Mouse (Mus musculus) cerebellum, postnatal 36 days (tissue): Measurements from ENCODE around the gene Lrrc8a.

ENCODE experiments used
- DNase-seq, 2 experiments: peaks; one replicate each; pipeline ENCODE4 v3.0.0; 2021 to 2022; ENCODE audit warnings: mixed read lengths in 2 of 2

The Lrrc8a gene

DNA sequence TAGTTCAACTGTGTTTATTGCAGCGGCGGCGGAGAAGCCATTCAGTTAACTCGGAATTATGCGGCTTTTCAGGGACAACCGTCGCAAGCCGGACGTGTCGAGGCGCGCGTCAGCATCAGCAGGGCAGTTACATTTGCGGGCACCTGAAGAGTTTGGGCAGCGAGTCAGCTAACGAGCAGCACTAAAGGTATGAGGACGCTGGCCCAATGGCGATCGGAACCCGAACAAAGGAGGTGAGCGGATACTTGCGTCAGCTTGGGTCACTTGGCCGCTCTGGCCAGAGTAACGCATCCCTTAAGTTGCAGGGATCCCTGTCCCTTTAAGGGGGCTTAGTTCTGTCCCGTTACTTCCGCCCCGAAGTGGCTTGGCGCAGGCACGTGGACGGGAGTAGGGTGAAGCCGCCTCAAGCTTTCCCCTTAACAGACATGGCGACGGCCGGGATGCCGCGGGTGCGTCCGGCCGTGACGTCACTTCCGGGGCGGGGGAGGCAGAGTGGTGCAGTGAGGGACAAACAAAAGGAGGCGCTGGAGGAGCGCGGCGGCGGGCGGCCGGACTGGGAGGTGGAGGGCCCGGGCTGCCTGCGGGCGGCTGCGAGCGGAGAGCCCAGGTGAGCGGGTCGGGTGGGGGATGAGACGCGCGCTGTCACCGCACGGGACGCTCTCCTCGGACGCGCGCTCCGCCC lies at the start of gene Lrrc8a:
Gene Lrrc8a, plus strand, starts transcription at position 517 of the 682 bp plus-strand sequence.
- DNase-seq, result peak; percentile 99 to 100

DNA sequence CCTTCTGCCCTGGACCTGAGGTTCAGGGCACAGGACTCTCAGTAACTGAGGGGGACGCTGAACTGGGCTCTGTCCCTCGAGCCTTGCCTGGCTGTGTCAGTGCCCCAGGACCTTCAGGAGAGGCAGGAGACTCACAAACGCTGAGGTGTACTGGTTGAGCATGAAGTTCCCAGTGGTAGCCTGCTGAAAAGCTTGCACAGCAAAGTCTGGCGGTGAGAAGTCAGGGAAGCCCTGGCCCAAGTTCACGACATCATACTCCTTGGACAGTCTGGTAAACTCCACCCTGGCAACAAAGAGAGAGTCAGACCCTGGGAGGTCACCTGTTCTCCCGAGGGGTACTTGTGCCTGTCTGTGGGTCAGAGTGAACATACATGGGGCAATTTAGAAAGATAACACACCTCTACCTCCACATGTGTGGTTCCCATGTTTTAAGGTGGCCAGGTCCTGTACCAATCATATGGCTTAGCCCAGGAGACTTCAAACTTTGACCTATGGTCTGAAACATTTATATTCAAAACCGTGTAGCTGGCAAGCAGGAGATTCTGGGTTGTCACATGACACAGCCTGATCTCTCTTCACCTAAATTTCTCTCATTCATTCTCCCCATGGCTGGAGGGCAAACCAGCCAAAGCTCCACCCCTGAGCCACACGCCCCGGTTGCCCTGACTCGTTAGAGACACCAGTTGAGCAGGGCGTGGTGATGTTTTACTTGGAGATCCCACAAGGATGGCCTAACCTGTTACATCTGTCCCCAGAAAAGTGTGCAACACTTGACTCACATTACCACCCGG lies 45.5 kb upstream of the Lrrc8a start:
- no peak for DNase-seq

DNA sequence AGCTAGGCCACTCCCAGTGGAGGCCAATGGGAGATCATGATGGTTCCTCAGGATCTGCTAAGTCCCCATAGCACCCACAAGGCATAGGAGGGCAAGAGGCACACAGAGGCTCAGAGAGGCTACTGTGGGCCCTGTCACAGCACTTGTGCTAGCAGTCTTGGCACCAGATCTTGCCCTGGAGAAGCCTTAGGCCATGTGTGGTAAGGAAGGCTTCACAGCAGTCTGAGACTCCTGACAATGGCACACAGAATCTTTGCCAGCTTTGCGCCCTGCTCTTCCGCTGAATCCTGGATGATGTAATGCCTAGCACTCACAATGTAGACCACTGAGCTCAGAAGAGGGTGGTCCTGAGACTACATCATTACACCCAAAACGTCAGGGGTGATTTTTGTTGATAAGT lies 42.9 kb upstream of the Lrrc8a start:
- DNase-seq, result no peak

DNA sequence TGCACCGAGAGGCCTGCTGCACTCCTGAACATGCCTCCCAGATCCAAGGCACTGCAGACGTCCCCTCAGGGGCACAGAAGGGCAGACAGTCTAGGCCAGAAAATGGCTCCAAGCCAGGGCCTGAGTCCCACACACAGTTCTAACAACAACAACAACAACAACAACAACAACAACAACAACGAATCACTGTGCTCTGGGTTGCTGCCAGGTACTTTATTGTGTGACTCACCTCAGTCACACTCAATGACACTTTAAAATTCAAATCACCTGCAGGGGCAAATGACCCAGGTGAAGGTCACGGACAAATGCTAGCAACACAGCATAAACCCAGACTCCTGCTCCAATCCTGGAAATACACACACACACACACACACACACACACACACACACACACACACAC lies 39.5 kb upstream of the Lrrc8a start:
- DNase-seq, result no peak

DNA sequence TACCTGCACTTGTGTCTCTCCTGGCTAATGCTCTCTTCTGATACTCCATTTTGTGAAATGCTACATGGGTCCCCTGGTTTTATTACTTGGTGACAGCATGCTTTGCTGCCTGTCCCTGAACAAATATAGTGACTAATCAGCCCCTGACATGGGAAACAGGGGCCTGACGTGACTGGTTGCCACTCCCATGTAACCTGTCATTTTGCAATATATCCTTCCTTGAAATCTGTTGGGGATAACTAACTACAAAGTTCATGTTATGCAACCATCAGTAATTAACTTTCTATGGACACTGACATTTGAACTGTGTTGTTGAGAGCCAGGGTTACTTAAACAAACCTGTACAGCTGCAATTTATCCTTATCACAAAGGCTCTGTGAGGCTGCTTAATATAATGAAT lies 37.5 kb upstream of the Lrrc8a start:
- DNase-seq, result no peak

DNA sequence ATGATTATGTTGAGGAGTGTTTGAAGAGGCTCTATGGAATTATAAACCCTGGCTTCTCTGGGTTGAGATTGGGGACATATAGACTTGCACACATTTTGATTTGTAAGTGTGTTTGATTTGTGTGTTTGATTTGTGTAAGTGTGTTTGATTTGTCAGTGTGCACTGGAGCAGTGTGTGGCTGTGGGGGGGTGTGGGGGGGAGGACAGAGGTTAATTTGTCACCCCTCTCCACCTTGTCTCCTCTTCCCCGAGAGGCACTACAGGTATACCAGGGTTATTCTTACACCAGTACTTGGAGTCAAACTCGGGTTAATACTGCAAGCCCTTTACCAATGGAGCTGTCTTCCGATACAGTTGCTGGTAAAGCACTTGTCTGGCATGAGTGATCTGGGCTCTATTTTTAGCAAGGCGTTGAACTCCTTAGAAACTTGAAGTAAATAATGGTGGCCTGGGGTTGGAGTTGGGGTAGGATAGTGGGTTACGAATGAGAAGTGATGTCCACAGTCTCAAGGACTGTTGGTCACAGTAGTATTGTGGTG lies 37.1 kb upstream of the Lrrc8a start:
- DNase-seq, result no peak

DNA sequence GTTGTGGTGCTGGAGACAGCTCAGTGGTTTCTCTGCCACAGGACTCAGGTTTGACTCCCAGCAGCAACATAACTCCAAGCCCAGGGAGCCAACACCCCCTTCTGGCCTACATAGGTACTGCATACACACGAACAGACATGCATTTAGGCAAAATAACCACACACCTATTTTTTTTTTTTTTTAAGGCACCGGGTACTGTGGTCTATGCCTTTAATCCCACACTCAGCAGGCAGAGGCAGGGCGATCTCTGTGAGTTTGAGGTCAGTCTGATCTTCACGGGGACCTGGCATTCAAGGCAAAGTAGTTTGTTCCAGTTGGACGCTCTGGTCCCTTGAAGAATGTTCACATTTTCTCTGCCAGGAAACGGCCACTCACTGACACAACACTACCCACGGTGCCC lies 34.1 kb upstream of the Lrrc8a start:
- DNase-seq, result peak; percentile 24

DNA sequence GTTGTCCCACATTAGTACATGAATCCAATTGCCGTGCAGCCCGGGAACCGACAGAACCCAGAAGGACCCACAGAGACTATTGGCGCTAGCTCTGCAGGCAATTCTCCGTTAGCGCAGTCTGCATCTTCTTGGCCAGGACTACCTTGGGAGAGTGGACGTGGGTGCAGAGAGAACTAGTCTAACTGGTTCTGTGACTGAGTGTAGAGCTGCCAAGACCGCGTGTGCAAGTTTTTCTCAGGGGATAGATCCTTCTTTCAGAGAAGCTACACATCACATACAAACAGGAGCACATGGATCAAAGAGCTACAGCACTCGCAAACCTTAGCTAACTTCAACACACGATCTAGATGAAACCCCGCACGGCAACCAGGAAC lies 32.3 kb upstream of the Lrrc8a start:
- peak in 1 of 2 experiments; percentile 32 for DNase-seq

DNA sequence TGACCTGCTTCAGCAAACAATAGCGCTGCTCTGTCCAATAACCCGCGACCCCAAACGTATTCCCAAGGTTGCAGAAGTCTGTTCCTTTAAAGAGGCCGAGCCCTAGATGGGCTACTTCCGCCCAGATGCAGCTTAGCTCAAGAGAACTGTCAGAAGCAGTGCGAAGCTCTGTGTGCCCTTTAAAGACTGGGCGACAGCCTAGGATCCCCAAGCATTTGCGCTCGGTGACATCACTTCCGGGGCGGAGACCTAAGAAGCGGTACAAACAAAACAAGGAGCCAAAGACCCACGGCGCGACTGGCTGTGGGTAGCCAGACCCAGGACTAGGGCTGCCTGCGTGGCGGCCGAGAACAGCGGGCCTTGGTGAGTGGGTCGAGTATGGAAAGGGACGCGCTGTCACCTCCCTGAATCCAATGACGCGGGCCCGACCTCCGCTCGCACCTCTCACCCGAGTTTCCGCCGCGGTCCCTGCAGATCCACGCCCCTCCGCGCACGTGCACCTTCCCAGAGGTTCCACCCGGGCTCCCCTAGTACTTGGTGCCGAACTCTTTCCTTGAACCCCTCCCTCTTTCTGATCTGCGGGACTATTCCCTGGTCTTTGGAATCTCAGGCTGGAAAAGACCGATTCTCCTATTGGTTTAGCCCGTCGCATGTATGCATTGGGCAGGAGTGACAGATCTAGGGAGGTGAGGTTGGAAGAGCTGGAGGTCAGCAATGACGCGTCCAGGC lies 31.7 kb upstream of the Lrrc8a start, which contains the start of gene Kyat1:
Gene Kyat1, minus strand, starts transcription at position 219 of the 729 bp plus-strand sequence.
- peak; percentile 92 to 94 for DNase-seq

DNA sequence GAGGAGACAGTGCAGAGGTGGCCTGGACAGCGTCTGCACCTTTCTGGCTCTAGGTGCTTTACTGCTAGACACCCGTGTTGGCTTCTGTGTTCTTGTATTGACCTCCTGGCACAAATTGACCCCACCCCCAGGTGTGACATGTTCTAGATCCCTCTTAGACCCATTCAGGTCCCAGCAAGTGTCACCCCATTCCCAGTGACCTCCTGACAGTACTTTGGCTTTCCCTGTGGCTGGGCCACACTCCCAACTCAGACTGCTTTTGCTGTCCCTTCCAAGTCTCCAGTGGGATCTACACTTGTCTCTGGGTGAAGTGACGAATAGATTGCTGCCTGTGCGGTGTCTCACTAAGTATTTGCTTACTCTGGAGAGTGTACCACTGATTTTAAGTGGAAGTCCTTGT lies 30.1 kb upstream of the Lrrc8a start:
- DNase-seq, result no peak

DNA sequence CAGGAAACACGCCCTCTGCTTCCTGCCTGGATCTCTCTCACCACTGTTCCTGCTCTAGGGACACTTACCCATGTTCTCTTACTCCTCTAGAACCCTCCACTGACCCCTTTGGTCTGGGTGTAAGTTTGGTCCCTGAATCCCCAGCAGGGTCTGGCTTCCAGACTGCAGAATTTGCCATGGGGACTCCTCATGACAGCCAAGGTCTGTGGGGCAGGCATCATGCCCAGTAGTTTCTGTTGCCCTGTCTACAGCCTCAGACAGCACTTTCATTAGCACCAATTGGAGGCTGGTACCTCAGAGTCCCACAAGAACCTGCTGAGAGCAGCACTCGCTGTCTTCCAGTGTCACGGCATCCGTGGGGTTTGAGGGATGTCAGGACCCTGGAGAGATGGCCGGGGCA lies 29.6 kb upstream of the Lrrc8a start:
- DNase-seq, result no peak

DNA sequence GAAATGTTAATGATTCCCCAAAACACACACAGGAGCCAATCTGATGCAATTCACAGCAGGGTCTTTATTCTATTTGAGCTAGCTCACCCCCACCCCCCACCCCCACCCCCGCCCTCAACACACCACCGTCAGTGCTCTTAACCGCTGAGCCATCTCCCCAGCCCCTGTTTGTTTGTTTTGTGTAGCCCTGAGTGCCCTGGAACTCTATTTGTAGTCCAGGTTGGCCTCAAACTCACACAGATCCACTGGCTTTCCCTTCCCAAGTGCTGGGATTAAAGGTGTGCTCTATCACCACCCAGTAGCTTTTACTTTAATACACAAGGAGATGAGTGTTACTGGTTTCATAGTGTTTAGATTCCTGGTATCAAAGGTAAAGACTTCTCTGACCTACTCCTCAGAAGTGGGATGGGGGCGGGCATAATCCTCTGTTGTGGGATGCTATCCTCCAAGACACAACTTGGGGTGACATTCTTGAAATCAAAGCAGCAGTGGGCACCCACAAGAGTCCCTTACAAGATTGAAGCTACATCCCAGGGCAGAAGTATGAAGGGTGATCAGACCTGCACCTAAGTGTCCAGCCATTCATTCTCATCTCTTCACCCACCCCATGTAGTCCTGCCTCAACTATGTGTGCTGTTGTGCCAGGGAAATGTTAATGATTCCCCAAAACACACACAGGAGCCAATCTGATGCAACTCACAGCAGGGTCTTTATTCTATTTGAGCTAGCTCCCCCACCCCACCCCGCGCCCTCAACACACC lies 25.9 kb upstream of the Lrrc8a start:
- DNase-seq, result no peak

DNA sequence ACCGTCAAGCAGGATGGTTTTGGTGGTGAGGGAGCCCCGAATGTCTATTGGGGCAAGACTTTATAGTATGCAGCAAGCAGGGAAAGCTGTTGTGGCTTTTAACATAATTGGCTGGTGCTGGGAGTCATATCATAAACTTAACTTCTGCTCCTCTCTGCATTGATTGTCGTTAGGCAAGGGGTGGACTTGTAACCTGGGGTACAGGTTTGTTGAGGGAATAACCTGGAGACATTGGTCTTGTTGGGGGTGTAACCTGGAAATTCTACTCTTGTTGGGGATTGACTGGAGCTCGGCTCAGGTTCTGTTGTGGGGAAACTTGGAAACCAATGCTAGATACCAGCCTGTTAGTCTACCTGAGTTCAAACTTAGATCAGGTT lies 25.4 kb upstream of the Lrrc8a start:
- DNase-seq, result no peak

DNA sequence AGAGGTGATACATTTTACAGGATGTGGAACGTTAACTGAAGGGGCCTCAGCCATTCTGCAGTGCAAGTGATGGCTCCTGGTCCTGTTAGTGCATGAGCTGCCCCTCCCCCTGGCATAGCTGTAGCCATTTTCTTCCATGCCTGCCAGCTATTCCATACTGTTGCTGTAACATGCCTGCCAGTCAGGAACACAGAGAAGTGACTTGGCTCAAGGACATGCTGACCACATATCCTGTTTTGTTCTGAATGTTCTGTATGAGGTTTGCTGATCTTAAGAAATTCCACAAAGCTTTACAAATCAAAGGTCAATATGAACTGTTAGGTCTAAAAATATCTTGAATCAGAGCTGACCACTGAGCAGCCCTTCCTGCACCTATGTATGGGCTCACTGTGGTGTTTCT lies 24.6 kb upstream of the Lrrc8a start:
- no peak for DNase-seq

DNA sequence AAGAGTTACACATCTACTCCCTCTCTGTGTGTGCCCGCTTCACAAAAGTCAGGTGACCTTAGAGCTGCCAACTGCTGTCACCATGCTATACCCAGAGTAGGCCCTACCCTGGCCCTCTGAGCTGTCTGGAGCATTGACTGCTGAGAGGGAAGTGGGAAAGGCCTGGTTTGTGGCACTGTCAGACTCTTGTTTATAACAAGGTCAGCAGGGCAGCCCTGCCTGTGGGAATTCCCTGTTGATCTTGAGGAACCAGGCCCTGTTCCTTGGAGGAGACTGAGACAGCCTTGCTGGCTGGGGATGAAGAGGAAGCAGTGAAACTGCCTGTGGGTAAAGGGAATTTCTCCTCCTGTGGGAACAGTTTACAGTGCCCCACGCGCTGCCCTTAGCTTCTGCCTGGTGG lies 22.8 kb upstream of the Lrrc8a start:
- DNase-seq, result no peak

DNA sequence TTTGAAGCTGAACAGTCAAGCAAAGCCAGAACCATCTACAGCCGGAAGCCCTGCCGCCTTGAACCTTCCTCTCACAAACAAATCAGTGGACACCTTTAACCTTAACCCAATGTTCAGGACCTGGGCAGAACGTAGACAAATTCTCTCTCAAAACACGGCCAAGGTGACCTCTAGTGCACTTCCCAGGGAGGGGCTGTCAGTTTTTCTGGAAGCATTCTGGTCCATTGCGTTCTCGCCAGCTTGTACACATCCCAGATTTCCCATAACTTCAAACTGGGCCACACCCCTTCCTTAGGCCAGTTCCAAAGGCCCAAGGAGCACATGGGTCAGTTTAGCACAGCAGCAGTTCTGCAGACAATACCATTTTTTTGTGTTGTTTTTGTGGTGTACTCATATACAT lies 22.0 kb upstream of the Lrrc8a start:
- no peak for DNase-seq

DNA sequence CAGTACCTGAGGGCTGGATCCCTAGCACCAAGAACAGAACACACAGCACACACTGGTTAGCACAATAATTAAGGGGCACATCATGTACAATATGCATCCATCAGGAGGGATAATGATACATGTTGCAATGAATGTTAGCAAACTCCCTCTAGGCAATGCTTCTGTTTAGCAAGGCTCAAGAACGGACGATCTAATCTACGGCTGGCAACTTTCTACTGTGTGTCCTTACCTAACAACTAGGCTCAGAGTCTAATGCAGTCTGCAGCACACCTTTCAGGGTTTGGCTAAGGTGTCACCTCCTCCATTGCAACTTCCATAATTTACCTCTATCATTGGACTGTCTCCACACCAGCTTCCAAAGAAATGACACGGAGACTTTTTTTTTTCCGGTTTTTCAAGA lies 21.2 kb upstream of the Lrrc8a start:
- no peak for DNase-seq

DNA sequence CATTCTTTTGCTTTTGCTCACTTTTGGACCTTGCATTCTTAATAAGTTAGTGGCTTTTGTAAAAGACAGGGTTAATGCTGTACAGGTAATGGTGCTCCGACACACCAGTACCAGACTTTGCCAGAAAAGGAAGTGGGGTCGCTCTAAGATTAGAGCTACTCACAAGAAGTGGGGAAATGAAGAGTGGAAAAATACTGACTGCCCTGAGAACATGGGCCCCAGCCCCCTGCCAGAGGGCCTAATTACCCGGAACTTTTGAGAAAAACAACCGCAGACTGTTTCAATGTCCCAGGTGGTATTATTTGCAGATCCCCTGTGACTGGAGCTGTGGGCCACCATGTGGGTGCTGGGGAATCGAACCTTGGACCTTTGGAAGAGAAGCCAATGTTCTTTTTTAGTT lies 1.9 kb upstream of the Lrrc8a start:
- no peak for DNase-seq

DNA sequence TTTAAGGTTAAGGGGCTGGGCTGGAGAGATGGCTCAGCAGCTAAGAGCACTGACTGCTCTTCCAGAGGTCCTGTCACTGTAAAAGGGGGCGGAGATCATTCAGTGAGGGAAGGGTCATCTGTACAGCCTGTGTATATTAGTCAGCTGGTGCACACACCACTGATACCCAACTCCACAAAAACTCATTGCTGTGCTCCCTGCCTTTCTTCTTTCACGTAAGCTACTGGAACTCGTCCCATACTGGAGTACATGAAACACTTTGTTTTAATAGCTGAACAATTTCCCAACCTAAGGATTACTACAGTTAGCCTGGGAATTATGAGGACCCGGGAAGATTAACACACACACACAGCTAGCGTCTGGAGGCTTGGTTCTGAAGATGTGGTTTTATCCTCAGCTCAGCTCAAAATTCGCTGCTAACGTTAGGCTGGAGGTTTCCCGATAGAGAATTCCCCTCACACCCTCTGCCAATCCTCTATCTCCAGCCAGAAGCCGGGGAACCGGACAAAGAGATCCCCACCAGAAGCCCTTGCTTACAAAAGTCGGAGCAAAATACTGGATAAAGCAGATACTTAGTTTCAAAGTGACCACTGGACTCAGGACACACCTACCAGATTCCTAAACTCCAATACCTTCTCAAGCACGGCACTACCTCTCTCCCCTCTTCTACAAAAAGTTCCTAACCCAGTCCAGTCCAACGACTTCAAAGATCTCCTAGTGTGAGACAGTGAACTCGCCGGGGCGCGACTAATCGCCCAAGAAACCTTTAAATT lies 903 bp upstream of the Lrrc8a start:
- DNase-seq, result no peak

DNA sequence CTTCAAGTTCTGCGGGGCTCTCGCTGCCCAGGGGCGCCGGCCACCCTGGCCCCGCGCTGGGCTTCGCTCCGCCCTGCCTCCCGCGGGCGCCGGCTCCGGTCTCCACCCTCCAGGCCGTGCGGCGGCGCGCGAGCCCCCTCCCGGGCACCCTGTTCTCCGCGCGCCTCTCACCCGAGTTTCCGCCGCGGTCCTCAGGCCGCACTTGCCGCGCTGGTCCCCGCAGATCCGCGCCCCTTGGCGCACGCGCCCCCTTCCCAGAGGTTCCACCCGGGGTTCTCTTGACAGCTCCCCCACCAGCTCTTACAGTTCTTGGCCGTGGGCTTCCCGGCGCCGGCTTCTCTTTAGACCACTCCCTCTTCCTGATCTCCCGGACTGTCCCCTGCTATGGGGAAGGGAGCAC lies 366 bp downstream of the Lrrc8a start:
- no peak for DNase-seq

DNA sequence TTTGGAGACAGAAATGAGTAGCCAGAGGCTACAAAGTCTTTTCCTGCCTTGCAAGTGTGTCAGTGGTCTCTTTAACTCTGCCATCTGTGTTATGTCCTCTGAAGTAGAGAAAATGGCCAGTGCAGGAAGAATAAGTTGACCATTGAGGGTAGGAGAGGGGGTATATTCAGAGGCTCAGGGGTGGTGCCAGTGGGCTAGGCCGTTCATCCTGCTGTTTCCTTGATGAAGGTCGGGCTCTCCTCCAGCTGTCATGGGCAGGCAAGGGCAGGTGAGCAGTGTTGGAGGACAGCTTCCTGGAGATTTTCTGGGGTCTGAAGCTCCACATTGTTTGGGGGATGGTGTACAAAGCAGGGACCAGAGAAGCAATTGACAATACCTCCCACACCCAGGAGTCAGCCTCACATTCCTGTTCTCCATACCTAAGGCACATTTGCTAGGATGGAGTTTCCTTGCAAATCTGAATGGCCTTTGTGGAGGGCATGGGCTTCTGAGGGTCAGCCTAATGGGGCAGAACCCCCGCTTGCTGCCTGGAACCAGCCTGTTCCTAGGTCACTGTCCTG lies 1.5 kb downstream of the Lrrc8a start:
- DNase-seq, result peak in 1 of 2 experiments; percentile 10

DNA sequence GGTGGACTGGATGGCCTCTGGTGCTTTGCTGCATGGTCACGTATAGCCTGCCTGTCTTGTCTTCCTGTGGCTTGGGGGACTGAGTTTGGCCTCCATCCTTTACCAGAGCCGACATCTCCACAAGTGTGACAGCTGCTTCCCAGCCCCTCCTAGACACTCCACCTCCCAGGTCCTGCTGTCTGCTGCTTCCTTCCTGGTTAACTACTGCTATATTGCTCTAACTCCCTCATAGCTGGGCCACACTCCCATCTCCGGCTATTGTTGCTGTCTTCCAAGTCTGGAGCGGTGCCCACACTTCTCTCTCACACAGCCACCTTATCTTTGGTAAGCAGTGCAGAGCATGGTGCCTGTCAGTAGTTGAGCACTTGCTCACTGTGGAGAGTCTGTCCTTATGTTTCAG lies 2.3 kb downstream of the Lrrc8a start:
- peak in 1 of 2 experiments; percentile 12 for DNase-seq
